Mouse (Mus musculus): ENCODE results near the gene Scgb2b21.

The Scgb2b21 gene

GRCm38 (mm10) chr7:33520358-33520757, at the start of gene Scgb2b21:
TSS of gene Scgb2b21 (minus strand) at chr7:33520458.
- no peak for DNase-seq (ENCODE audit: low read depth)

GRCm38 (mm10) chr7:33543420-33543819, 23.2 kb upstream of the Scgb2b21 start:
- peak; percentile 12 for DNase-seq (ENCODE audit: low read depth)
